Mouse (Mus musculus) gastrocnemius, postnatal 25 days (tissue): ENCODE measurements around the gene Rasgef1b. TPM values are rescaled to one million over a fixed set of nuclear protein-coding genes. Genes with fewer than 3 reads are reported as not detected.

Experiments used
- DNase-seq: peaks from one replicate; pipeline ENCODE4 v3.0.0; 2022
- total RNA-seq, 2 experiments: library from RNA; stranded (reverse); gene quantifications; 1 replicate in 1 of 2; 2 replicates in 1 of 2; pipeline ENCODE4 v1.2.3; 2021

Gene Rasgef1b
- total RNA-seq, 2 experiments from 2014 or later = 0.36 to 0.38 TPM

DNA sequence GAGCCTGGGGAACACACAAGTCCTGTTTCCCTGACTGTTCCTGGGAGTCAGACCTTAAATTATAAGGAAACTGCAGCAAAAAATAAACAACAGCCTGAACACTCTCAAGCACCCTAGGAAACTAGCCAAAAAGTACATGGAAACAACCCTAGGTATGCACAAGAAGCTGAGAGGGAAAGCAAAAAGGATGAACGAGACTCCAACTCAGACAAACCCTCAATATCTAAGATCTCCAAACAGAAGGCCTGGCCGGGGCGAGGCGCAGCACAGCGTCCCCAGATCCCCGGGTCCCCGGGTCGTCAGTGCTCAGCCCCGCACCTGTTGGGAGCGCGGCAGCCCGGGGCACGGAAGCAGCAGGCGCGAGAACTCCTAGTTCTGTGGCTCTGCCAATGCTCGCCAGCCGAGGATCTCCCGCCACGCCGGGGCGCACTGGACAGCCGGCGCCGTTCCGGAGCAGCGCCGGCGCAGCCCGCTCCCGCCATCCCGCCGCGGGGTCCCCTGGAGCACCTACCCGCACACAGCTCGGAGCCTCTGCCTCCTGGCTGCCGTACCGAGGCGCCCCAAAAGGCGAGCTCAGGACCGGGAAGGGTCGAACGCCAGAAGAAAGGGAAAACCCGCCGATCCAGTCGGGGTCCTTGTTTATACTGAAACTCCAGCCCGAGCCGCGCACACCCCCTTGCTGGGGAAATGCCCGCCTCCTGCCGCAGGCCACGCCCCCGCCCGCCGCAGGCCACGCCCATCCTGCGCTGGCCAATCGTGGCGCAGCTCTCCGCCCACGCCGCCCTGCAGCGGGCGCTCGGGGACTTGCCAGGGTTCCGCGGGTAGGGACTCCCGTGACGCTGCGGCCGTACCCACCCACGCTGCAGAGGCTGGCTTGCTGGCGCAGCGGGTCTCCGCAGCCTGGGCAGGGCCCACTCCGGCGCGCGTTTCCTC is 476.4 kb downstream of the Rasgef1b start:
- peak; percentile 92 for DNase-seq

DNA sequence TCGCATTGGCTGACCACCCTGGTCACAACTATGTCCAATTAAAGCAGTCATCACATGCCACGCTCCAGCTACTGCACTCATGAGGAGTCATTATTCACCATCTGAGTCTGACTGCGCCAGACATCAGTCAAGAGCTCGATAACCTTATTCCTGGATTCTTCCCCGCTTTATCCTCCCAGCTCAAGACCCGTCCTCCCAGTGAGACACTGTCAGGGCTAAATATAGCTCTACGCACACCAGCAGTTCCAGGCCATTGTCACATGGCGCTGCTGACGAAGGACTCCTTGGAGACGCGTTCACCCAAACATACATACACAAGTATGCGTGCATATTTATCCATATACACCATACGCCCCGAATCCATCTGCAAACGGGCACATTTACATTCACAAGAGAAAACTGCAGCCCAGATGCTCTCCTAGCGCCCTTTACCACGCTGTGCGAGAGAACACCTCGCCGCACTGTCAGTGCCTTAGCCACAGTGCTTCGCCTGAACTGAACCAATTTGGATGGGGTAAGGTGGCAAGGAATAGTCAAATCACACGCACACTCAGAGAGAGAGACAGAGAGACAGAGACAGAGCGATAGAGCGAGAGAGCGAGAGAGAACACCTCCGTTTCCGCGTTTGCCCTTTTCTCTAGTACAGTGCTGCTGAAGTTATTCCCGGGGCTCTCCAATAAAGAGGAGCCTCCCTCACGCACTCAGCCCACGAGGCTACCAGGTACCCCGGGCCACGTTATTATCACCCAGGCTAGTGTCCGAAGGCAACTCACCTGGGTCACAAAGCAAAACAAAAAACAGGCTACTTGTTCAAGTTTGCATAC is 477.3 kb downstream of the Rasgef1b start:
- no peak for DNase-seq

DNA sequence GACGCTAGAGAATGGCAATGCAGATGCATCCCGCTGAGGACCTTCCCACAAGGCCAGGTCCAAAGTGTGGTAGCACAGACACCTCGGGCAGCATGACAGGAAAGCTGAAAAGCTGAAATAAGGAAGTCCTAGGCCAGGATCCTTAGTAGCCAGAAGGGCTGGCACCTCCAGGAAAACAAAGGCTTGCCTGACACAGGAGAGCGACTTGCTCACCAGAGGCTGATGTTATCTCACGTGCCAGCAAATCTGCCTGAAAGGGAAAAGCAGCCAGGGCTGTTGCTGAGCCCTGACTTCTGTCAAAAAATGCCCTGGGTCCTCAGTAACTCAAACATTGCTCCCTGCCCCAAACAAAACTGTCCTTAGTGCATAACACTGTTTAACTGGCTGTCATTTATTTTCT is 478.0 kb downstream of the Rasgef1b start:
- no peak for DNase-seq

- DNase-seq = peak; percentile 74
Measured at GRCm38 (mm10) chr5:99248501-99248900, 480.4 kb downstream of the Rasgef1b start.

DNA sequence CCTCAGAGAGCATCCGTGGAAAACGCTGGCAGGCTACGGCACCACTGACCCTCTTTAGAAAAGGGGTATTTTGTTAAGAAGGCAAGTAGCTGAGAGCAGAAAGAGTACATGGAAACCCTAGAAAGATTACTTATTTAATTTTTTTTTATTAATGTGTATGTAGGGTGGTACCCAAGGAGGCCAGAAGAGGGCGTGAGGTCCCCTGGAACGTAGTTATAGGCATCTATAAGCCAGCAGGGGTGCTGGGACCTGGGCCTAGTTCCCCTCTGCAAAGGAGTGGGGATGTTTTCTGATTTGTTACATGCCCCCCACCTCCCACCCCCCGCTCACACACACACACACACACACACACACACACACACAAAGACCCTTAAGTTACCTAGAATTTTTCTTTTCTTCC is 480.9 kb downstream of the Rasgef1b start:
- DNase-seq = no peak

DNA sequence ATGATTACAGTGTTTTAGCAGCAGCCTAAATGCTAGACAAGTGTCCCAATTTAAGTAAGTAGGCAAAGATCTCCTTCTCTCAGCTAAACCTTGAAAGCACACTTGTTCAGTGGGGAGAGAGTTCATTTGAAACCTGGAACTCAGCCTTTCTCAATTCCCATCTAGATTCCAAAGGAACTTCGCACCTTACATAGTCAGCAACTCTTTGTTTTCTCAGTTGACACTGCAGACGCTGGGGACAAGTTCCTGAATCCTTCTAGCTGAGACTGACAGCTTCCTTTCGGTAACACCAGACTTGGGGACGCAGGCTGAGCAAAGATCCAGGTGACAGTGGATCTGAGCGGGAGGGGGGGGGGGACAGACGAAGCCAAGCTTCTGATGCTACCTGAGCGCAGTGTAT is 481.4 kb downstream of the Rasgef1b start:
- no peak for DNase-seq

DNA sequence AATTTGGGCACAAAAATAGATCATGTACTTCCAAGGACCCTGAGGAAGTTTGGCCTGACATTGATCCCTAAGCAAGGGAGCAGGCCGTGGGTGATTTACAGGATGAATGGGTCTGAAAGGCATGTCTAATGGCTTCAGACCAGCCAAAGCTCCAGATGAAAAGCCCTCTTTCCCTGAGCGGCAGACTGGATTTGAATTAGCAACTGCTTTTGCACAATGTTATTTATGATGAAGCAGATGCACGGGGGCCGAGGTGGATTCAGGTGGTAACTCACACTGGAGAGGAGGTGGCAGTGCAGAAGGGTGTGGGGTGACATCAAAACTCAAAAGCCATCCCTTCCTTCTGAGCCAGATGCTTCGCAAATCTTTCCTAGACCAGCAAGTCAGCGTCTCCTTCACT is 481.9 kb downstream of the Rasgef1b start:
- no peak for DNase-seq

- no peak for DNase-seq
Measured at GRCm38 (mm10) chr5:99241988-99242740, 486.7 kb downstream of the Rasgef1b start.

GRCm38 (mm10) chr5:99240501-99240900 is 488.4 kb downstream of the Rasgef1b start:
- DNase-seq = no peak

GRCm38 (mm10) chr5:99239677-99240076 is 489.2 kb downstream of the Rasgef1b start:
- no peak for DNase-seq

- DNase-seq = no peak
Measured at GRCm38 (mm10) chr5:99238150-99238549, 490.7 kb downstream of the Rasgef1b start.

DNA sequence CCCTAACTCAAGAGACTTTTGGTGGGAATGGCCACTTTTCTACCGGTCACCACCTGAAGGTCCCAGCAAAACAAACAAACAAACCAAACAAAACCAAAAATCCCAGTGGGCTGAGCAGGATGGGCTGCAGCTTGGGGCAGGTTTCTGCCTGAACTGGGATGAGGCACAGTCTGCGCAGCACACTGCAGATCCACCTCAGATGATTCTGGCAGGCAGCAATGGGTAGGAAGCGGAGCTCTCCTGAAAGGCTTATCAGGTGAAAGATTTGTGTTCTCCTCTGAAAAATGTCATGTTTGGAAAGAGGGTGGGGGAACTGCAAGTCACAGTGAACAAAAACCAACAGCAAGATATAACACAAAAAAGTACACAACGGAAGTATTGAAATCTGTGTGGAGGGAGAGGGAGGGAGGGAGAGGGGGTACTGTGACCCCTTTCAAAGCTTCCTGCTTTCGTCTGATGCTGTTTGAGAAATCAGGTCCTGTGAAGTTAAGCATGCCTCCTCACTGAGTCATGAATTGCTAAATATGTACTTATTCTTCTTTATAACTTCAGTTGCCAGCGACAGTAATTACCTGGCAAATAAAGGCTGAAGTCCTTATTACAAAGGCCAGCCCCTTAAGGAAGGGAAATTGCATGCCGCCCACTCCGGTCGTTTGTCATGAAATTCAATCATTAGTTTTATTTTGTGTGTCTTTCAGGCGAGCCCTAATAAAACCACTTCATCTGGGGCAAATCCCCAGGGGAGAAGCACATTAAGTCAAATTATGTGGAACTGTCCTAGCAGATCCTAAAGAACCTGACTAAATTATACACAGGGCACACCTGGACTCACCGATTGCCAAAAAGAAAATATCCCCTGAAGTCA is 491.7 kb downstream of the Rasgef1b start:
- DNase-seq = no peak

- no peak for DNase-seq
Measured at GRCm38 (mm10) chr5:99236431-99236830, 492.4 kb downstream of the Rasgef1b start.

GRCm38 (mm10) chr5:99234275-99234674 is 494.6 kb downstream of the Rasgef1b start:
- DNase-seq = no peak

GRCm38 (mm10) chr5:99233176-99233575 is 495.7 kb downstream of the Rasgef1b start:
- no peak for DNase-seq

- no peak for DNase-seq
Measured at GRCm38 (mm10) chr5:99232410-99232809, 496.5 kb downstream of the Rasgef1b start.

- DNase-seq = no peak
Measured at GRCm38 (mm10) chr5:99230476-99230875, 498.4 kb downstream of the Rasgef1b start.

GRCm38 (mm10) chr5:99227361-99227760 is 501.5 kb downstream of the Rasgef1b start:
- no peak for DNase-seq

DNA sequence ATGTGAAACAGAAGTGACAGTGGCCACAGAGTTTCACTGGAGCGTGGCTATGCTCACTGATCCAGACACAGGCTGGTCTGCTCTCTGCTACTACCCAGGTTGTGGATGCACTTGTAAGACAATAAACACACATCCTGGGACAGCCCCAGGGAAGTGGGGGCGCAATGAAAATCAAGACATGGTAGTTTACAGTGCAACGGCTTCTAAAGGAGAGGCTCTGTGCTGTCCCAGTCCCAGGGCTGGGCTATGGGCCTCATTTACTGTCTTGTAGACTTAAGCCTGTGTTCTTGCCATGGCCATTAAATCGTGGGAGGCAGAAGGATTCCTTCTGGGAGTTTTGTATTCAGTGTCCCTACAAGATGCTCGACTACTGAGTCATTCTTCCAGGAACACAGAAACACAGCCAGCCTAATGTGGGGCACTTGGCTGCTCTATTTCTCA is 504.3 kb downstream of the Rasgef1b start:
- no peak for DNase-seq

- no peak for DNase-seq
Measured at GRCm38 (mm10) chr5:99223869-99224498, 504.9 kb downstream of the Rasgef1b start.

DNA sequence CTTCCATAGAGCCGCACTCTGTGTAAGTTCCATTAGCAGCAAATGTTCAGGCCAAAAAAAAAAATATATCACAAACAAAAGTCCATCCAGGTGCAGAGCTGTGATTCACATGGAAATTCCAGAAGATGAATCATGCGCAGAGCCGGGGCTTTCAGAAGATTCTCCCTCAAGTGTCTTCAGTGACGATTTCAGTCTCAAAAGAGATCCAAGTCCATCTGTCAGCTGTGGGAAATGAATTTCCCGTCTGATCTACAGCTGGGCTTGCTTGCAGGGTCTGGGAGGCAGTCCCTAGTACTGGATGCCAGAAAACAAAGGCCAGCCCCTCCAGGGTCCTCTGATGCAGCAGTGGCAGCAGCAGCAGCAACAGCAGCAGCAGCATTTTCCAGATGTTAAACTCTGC is 510.5 kb downstream of the Rasgef1b start:
- peak; percentile 45 for DNase-seq
